Comparison of ENCODE assay signal across 25 mouse cellular contexts in genomic region chr13:37740752-37741151, GRCm38 (mm10). TPM values are rescaled to one million over a fixed set of nuclear protein-coding genes. Genes with fewer than 3 reads are reported as not detected.
DNase-seq lines count a peak whose midpoint lies in the region; ATAC-seq and TF ChIP-seq lines count a peak whose summit lies in the region.
"Had no signal": no experiment of that assay in that cellular context is flagged by ENCODE, and none has a peak within 500 bp of the region (broad histone marks: within the 10 kb centered on the region; RNA-seq: fewer than 3 reads in every experiment).

No protein-coding gene starts in this region.

- no peaks in the 10 kb centered on the region for H3K27me3 ChIP-seq in heart, embryonic 16.5 days (ENCODE audit: control insufficient read depth, insufficient read depth, low read length)
- H3K27me3 ChIP-seq in lung, postnatal 0 days (replicated peaks; ENCODE audit: insufficient read depth, low read length) = no peaks in the 10 kb centered on the region
- H3K27me3 ChIP-seq in intestine, postnatal 0 days (replicated peaks; ENCODE audit: control insufficient read depth, insufficient read depth, low read length) = no peaks in the 10 kb centered on the region
- H3K27me3 ChIP-seq in liver, postnatal 0 days (ENCODE audit: insufficient read depth, low read length) = no peaks in the 10 kb centered on the region
- H3K27me3 ChIP-seq: embryonic facial prominence, embryonic 15.5 days; heart, embryonic 12.5 days; hindbrain, embryonic 15.5 days; limb, embryonic 13.5 days; liver, embryonic 12.5 days; neural tube, embryonic 15.5 days had no signal

- H3K4me3 ChIP-seq in heart, embryonic 16.5 days (ENCODE audit: low read length) = no peak overlapping the region
- no peak overlapping the region for H3K4me3 ChIP-seq in lung, postnatal 0 days (ENCODE audit: low read depth, low read length)
- H3K4me3 ChIP-seq in intestine, postnatal 0 days (ENCODE audit: low read depth, low read length) = 0 out of 2 replicates have a peak overlapping the region, but pooled peaks have one; percentile 7
- no peak overlapping the region for H3K4me3 ChIP-seq in liver, postnatal 0 days (ENCODE audit: low read depth, low read length)
- H3K4me3 ChIP-seq: embryonic facial prominence, embryonic 15.5 days; heart, embryonic 12.5 days; hindbrain, embryonic 15.5 days; limb, embryonic 13.5 days; liver, embryonic 12.5 days; neural tube, embryonic 15.5 days had no signal

- TF ChIP-seq EP300 in lung, postnatal 0 days (IDR thresholded peaks at IDR 0.05) = no peak
- no peak for TF ChIP-seq EP300 in liver, postnatal 0 days (IDR thresholded peaks at IDR 0.05; ENCODE audit: low read depth)

- H3K27ac ChIP-seq in heart, embryonic 16.5 days (ENCODE audit: low read length) = no peak overlapping the region; the same call in 1 of the 2 replicates
- H3K27ac ChIP-seq in lung, postnatal 0 days (ENCODE audit: low read length) = no peak overlapping the region
- H3K27ac ChIP-seq in intestine, postnatal 0 days (ENCODE audit: low read depth, low read length) = no peak overlapping the region
- H3K27ac ChIP-seq in liver, postnatal 0 days (ENCODE audit: low read depth) = no peak overlapping the region
- H3K27ac ChIP-seq: embryonic facial prominence, embryonic 15.5 days; hindbrain, embryonic 15.5 days; limb, embryonic 13.5 days; liver, embryonic 12.5 days; neural tube, embryonic 15.5 days had no signal

- peaks cover 9% of the 10 kb centered on the region for H3K4me1 ChIP-seq in heart, embryonic 16.5 days (ENCODE audit: control insufficient read depth, insufficient read depth, low read length)
- no peaks in the 10 kb centered on the region for H3K4me1 ChIP-seq in lung, postnatal 0 days (ENCODE audit: insufficient read depth, low read depth, low read length)
- peaks cover 6% of the 10 kb centered on the region; the same call in 1 of the 2 replicates for H3K4me1 ChIP-seq in intestine, postnatal 0 days (replicated peaks; ENCODE audit: control insufficient read depth, insufficient read depth, low read length)
- peaks cover 5% of the 10 kb centered on the region; the same call in 1 of the 2 replicates for H3K4me1 ChIP-seq in liver, postnatal 0 days (ENCODE audit: insufficient read depth)
- H3K4me1 ChIP-seq: embryonic facial prominence, embryonic 15.5 days; hindbrain, embryonic 15.5 days; limb, embryonic 13.5 days; neural tube, embryonic 15.5 days had no signal

- no peak for DNase-seq in heart, postnatal 10 days
- peak; percentile 30 for DNase-seq in lung, postnatal 0 days (ENCODE audit: low spot score)
- DNase-seq in lung, postnatal 14 days = no peak
- DNase-seq in liver, postnatal 0 days = no peak
- no peak for DNase-seq in left cerebral cortex, adult 18-20 months (ENCODE audit: low spot score in 2 of 2)
- DNase-seq: cerebellum, adult 2 months; cerebellum, postnatal 25 days; gastrocnemius, postnatal 10 days; heart, adult 18-20 months; heart, postnatal 4 days; lung, adult 2 months; right cerebral cortex, adult 18-20 months; right cerebral cortex, postnatal 4 days; thymus, adult 18-20 months; thymus, postnatal 36 days had no signal

- 0 out of 2 replicates have a peak overlapping the region, but pooled peaks have one; percentile 26 for H3K4me2 ChIP-seq in heart, embryonic 16.5 days (ENCODE audit: low read depth, low read length)
- no peak overlapping the region for H3K4me2 ChIP-seq in lung, postnatal 0 days (replicated peaks; ENCODE audit: low read depth, low read length)
- peak overlapping the region; percentile 30 for H3K4me2 ChIP-seq in intestine, postnatal 0 days (replicated peaks; ENCODE audit: low read depth)
- H3K4me2 ChIP-seq in liver, postnatal 0 days (ENCODE audit: low read depth, low read length) = no peak overlapping the region
- H3K4me2 ChIP-seq: embryonic facial prominence, embryonic 15.5 days; heart, embryonic 12.5 days; hindbrain, embryonic 15.5 days; limb, embryonic 13.5 days; liver, embryonic 12.5 days; midbrain, embryonic 11.5 days; neural tube, embryonic 15.5 days had no signal

- intact Hi-C loops in heart, postnatal 10 days (cut with DNase I) = no loop called here

- TF ChIP-seq CTCF in lung, postnatal 0 days (IDR thresholded peaks at IDR 0.05) = no peak
- TF ChIP-seq CTCF in intestine, postnatal 0 days (IDR thresholded peaks at IDR 0.05; ENCODE audit: low read depth) = no peak
- TF ChIP-seq CTCF in liver, postnatal 0 days (IDR thresholded peaks at IDR 0.05; ENCODE audit: low read depth) = no peak

- no peaks in the 10 kb centered on the region for H3K36me3 ChIP-seq in heart, embryonic 16.5 days (ENCODE audit: control insufficient read depth, insufficient read depth)
- H3K36me3 ChIP-seq in lung, postnatal 0 days (ENCODE audit: insufficient read depth, low read length) = no peaks in the 10 kb centered on the region
- H3K36me3 ChIP-seq in intestine, postnatal 0 days (ENCODE audit: control insufficient read depth, insufficient read depth) = no peaks in the 10 kb centered on the region
- H3K36me3 ChIP-seq in liver, postnatal 0 days (replicated peaks; ENCODE audit: insufficient read depth, low read length) = no peaks in the 10 kb centered on the region
- H3K36me3 ChIP-seq: embryonic facial prominence, embryonic 15.5 days; heart, embryonic 12.5 days; hindbrain, embryonic 15.5 days; limb, embryonic 13.5 days; liver, embryonic 12.5 days; neural tube, embryonic 15.5 days had no signal

- WGBS in heart, embryonic 16.5 days = 29% methylated on average over 5 of the region's 5 CpGs
- 13% methylated on average over 5 of the region's 5 CpGs for WGBS in lung, postnatal 0 days
- 6% methylated on average over 5 of the region's 5 CpGs for WGBS in intestine, postnatal 0 days
- WGBS in liver, postnatal 0 days (ENCODE audit: insufficient replicate concordance) = 28% methylated on average over 5 of the region's 5 CpGs

- H3K9ac ChIP-seq in heart, embryonic 16.5 days (ENCODE audit: low read length) = no peak overlapping the region
- H3K9ac ChIP-seq in lung, postnatal 0 days (replicated peaks; ENCODE audit: low read depth) = no peak overlapping the region
- H3K9ac ChIP-seq in intestine, postnatal 0 days (ENCODE audit: low read depth, low read length) = no peak overlapping the region
- H3K9ac ChIP-seq in liver, postnatal 0 days (replicated peaks) = no peak overlapping the region
- H3K9ac ChIP-seq: embryonic facial prominence, embryonic 15.5 days; heart, embryonic 12.5 days; hindbrain, embryonic 15.5 days; limb, embryonic 13.5 days; liver, embryonic 12.5 days; neural tube, embryonic 15.5 days had no signal

- no peaks in the 10 kb centered on the region for H3K9me3 ChIP-seq in heart, embryonic 16.5 days (replicated peaks; ENCODE audit: control insufficient read depth, low read length)
- H3K9me3 ChIP-seq in lung, postnatal 0 days (ENCODE audit: low read length) = no peaks in the 10 kb centered on the region
- H3K9me3 ChIP-seq in intestine, postnatal 0 days (ENCODE audit: control insufficient read depth) = no peaks in the 10 kb centered on the region
- H3K9me3 ChIP-seq in liver, postnatal 0 days (ENCODE audit: low read length) = no peaks in the 10 kb centered on the region
- H3K9me3 ChIP-seq: embryonic facial prominence, embryonic 15.5 days; heart, embryonic 12.5 days; hindbrain, embryonic 15.5 days; limb, embryonic 13.5 days; liver, embryonic 12.5 days; neural tube, embryonic 15.5 days had no signal

- no peak for ATAC-seq in heart, embryonic 16.5 days (replicated peaks; ENCODE audit: extremely low read depth, insufficient read depth, low FRiP score)
- no peak for ATAC-seq in lung, postnatal 0 days
- ATAC-seq in intestine, postnatal 0 days = no peak
- ATAC-seq in liver, postnatal 0 days = no peak
- ATAC-seq: forebrain, embryonic 14.5 days; liver, embryonic 12.5 days had no signal

RNA-seq across cellular contexts. Expression of gene Rreb1, which starts 37.4 kb away (rescaled TPM):
- 13.0 TPM in 2 replicates for polyA plus RNA-seq in heart, embryonic 16.5 days (2015; fragmentation: Nextera tagmentation; extraction: Ambion mirVana)
- 10 to 100 TPM; 46.7 to 61.8 TPM for total RNA-seq in heart, postnatal 10 days (2021)
- polyA plus RNA-seq in lung, postnatal 0 days (2015; fragmentation: Nextera tagmentation; extraction: Ambion mirVana) = 10.0 and 11.2 TPM in 2 replicates
- polyA plus RNA-seq in intestine, postnatal 0 days (2015; fragmentation: Nextera tagmentation; extraction: Ambion mirVana) = 9.6 and 10.6 TPM in 2 replicates
- polyA plus RNA-seq in liver, postnatal 0 days (2015; fragmentation: Nextera tagmentation; extraction: Ambion mirVana) = 3.8 and 4.4 TPM in 2 replicates
- total RNA-seq in left cerebral cortex, adult 18-20 months (2021) = 10 to 100 TPM; 35.5 to 42.3 TPM

Comparison
In these comparisons a context has a peak if more than half of its experiments do, and no peak if none do; other contexts are left out.
1. H3K4me2 ChIP-seq: peak in heart, embryonic 16.5 days (single experiment) and intestine, postnatal 0 days (single experiment); none in lung, postnatal 0 days (single experiment) and liver, postnatal 0 days (single experiment).